Mouse (Mus musculus) gastrocnemius, adult 2 months (tissue): ENCODE measurements around the gene Atp4a. TPM values are rescaled to one million over a fixed set of nuclear protein-coding genes. Genes with fewer than 3 reads are reported as not detected.

Experiments
- DNase-seq: peaks from one replicate; pipeline ENCODE4 v3.0.0; 2022
- H3K27ac ChIP-seq: fragments of 200-600 bp; 2 replicates; pipeline ENCODE4 v1.8.1; 2022; ENCODE audit warnings: mild to moderate bottlenecking
- H3K4me3 ChIP-seq: fragments of 200-600 bp; 2 replicates; pipeline ENCODE4 v1.8.1; 2022; ENCODE audit warnings: mild to moderate bottlenecking, moderate library complexity
- CTCF ChIP-seq: fragments of 200-600 bp; IDR thresholded peaks from 2 replicates; pipeline ENCODE4 v1.8.1; 2022; ENCODE audit warnings: antibody characterized with exemption, mild to moderate bottlenecking, moderate library complexity
- intact Hi-C: fragments of 180-260 bp; cut with DNase I; formaldehyde crosslinking; loops from one replicate; pipeline ENCODE4 v1.15.1; 2025
- long read RNA-seq, 2 experiments: library from polyadenylated mRNA; stranded (forward); transcript quantifications; one replicate each; pipeline ENCODE4 v2.0.0; 2021
- total RNA-seq, 2 experiments: library from RNA; stranded (reverse); gene quantifications; 2 replicates each; pipeline ENCODE4 v1.2.3; 2021

The Atp4a gene
- total RNA-seq, result under 1 TPM; 0.13 to 0.14 TPM
- long read RNA-seq, experiment 1, result 0 reads
- long read RNA-seq, experiment 2, result 0 reads

DNA sequence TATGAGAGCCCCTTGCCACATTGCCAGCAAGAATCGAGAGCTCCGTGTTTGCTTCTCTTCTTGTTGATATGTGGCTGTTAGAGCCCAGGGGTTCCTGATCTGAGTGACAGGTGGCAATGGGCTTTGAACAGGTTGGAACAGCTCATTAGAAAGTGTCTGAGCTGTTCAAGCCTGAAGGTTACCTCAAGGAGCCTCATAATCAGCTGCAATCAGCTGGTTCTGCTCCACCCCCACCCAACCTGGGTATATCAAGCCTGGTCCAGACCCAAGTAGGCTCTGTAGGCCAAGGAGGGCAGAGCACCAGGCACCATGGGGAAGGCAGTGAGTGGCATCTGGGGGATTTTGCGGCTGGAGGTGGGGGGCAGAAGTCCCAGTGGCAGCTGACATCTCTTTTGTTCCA lies at the start of gene Atp4a:
Gene Atp4a, plus strand, starts transcription at position 268 of the 400 bp plus-strand sequence.
- intact Hi-C loops, result no loop called here
- Histone ChIP-seq H3K4me3 (no peak within 1 kb of the TSS), H3K27ac (no peak within 1 kb of the TSS)
- TF ChIP-seq CTCF, result no peak
- DNase-seq, result no peak

DNA sequence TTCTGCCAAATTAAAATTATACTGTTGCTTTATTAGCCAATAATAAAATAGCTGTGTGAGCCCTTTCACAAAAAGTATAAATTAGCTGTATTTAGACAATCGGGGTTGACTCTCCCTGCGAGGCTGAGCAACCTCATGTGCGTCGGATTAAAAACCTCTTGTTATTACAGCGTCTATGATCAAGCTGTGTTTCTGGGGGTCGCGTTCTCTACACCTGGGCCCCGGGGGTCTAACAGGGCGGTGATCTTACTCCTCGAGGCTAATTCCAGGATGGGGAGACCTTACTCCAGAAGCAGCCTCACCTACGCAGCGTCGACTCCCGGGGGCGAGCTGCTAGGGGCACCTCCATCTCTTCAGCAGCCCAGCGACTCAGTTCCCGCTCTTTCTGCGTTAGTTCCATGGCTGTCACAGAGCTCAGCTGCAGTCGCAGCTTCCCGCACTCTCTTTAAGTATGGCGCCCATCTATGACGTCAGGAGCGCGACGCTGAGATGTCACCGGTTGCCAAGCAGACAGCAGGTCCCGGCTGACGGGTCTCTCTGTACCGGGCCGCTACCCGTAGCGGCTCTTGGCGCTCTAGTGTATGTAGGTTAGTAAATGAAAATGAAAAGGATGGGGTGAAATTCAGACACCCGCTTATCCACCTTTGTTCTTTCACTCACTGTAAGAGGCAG lies 47.3 kb upstream of the Atp4a start, which contains the start of gene Haus5:
Gene Haus5, minus strand, starts transcription at position 466 of the 672 bp plus-strand sequence.
- peak; percentile 91 for DNase-seq
- H3K4me3 ChIP-seq, result peak within 1 kb of the TSS; percentile 81
- no peak for TF ChIP-seq CTCF
- peak within 1 kb of the TSS; percentile 83 for H3K27ac ChIP-seq
- intact Hi-C loops, result no loop called here

DNA sequence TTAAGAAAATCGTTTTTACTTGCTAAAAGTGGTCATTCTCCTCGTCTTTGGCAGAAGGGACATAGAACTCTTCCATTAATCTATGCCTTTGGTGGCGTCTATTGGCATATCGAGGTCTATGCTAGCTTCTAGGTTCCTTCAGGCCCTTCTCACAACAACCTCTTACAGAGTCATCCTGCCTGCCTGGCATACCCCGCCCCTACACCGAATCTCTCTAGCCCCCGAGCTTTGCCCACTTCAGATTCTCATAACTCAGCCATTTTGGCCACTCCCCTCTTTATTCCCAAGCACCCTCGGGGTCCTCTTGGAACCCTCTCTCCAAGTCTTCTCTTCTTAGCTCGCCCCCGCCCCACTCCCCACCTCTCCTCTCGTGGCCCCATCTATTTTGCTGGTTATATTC lies 46.7 kb upstream of the Atp4a start:
- TF ChIP-seq CTCF, result no peak
- intact Hi-C loops, result no loop called here
- Histone ChIP-seq H3K27ac (peak overlapping the region; percentile 83), H3K4me3 (peak overlapping the region; percentile 81)
- no peak for DNase-seq

DNA sequence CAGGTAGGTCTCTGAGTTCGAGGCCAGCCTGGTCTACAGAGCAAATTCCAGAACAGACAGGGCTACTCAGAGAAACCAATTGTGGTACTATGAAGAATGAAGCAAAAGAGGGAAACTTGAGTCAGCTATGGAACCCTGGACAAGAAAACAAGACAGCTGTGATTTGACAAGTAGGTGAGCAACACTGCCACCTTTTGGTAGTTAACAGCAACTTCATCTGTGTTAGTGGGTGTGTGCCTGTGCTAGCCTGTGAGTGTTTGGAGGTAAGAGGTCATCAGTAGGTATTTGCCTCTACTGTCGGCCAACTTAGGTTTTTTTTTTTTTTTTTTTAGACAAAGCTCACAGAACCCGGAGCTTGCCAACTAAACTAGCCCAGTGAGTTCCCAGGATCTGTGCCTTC lies 42.8 kb upstream of the Atp4a start:
- H3K4me3 ChIP-seq, result no peak overlapping the region
- DNase-seq, result no peak
- intact Hi-C loops, result no loop called here
- TF ChIP-seq CTCF, result peak; percentile 51
- no peak overlapping the region for H3K27ac ChIP-seq

DNA sequence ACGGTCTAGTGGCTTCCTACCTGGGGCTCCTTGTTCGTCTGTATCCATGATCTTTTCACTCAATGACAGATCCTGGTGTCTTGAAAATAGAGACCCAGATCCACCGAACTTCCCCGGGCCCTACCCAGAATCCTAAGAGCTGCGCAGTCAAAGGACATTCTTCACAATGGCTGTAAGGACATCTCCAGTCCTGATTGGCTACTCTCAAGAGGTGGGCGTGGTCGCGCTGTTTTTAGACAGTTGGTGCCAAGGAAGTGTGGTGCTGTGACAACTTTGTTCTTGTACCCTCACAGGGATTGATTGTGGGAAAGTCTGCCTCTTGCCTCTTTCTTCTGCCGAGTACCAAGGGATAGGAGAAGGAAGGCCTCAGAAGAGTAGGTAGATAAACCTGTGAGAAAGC lies 40.5 kb upstream of the Atp4a start, which contains the start of gene Pmis2:
Gene Pmis2, minus strand, starts transcription at position 126 of the 400 bp plus-strand sequence.
- no peak within 1 kb of the TSS for H3K27ac ChIP-seq
- intact Hi-C loops, result no loop called here
- no peak for DNase-seq
- no peak within 1 kb of the TSS for H3K4me3 ChIP-seq
- TF ChIP-seq CTCF, result no peak

DNA sequence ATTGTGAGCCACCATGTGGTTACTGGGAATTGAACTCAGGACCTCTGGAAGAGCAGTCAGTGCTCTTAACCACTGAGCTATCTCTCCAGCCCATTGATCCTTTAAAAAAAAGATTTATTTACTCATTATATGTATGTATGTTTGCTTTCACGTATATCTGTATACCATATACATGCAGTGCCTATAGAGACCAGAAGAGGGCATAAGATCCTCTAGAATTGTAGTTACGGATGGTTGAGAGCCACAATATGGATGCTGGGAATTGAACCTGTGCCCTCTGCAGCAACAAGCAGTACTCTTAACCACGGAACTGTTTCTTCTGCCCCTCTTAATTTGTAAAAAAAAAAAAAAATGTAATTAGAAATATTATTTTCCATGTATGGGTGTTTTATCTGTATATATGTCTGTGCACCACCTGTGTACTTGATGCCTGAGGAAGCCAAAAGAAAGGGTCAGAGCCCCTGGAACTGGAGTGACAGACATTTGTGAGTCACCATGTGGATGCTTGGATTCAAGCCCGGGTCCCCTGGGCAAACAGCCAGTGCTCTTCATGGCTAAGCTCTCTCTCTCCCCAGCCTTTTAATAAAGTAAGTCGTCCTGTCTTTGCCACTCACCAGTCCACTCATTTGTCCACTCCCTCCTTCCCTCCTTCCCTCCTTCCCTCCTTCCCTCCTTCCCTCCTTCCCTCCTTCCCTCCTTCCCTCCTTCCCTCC lies 33.6 kb upstream of the Atp4a start:
- H3K27ac ChIP-seq, result no peak overlapping the region
- peak; percentile 47 for DNase-seq
- intact Hi-C loops, result no loop called here
- no peak overlapping the region for H3K4me3 ChIP-seq
- TF ChIP-seq CTCF, result peak; percentile 15; the same call in 1 of the 2 replicates

DNA sequence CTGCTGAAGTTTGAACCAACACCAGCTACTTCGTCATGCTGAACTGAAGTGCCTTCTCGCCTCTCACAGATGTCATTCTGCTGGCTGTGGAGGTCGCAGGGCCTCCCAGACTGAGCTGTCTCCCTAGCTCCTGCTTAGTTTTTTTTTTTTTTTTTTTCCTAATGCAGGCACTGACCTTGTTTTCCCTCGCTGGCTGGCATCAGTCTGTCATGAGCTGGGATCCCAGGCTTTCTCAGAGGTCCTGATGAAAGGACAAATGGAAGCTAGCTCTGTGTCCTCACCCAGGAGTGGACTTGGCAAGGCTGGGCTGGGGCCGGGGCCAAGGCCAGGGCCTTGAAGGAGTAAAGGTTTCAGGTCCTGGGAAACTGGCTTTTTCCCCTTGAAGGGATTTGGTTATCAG lies 30.1 kb upstream of the Atp4a start:
- peak overlapping the region; percentile 84 for H3K27ac ChIP-seq
- no peak for TF ChIP-seq CTCF
- no peak overlapping the region for H3K4me3 ChIP-seq
- intact Hi-C loops, result no loop called here
- peak; percentile 70 for DNase-seq

DNA sequence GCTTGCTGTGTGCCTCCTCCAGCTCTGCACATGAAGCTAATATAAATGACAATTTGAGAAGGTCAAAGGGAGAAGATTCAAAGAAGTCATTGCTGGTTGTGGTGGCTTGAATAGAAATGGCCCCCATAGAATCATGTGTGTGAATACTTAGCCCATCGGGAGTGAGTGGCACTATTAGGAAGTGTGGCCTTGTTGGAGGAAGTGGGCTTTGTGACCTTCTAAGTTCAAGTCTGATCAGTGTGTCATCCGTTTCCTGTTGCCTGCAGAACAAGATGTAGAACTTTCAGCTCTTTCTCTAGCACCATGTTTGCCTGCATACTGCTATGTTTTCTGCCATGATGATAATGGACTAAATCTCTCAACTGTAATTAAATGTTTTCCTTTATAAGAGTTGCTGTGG lies 28.6 kb upstream of the Atp4a start:
- H3K4me3 ChIP-seq, result no peak overlapping the region
- TF ChIP-seq CTCF, result no peak
- intact Hi-C loops, result no loop called here
- DNase-seq, result no peak
- no peak overlapping the region; the same call in 1 of the 2 replicates for H3K27ac ChIP-seq

DNA sequence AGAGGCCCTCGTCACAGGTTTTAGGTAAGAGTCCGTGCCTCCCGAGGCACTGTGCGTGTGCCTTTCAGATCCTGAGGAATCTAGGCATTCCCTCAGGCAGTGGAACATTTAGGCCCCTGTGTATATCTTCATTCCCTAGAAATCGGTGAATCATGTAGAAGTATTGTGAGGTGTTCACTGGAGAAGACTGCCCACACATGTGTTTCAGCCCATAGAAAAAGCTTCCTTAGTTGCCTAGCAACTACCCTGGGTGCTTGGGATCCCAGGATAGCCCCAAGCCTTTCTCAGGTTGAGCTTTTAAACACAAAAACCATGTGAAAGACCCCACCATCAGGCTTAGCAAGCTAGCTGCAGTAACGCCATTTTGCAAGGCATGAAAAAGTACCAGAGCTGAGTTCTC lies 23.7 kb upstream of the Atp4a start:
- no peak for TF ChIP-seq CTCF
- Histone ChIP-seq H3K4me3 (no peak overlapping the region), H3K27ac (no peak overlapping the region)
- no peak for DNase-seq
- intact Hi-C loops, result no loop called here

DNA sequence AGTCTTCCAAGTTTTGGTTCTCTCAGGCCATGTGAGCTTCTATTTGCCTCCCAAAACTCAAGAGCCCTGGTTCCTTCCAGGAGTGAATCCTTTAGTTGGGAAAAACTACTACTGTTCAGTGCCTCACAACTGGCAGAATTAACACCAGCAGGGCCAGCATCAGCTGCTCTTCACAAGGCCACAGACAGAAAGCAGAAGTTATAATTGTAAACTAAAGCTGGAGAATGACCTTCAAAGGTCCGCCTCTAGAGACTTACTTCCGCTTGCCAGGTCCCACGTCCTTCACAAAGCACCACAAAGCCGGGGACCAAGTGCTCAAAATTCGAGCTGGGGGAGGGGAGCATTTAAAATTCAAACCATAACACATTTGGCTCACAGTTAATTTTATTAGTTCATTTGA lies 13.9 kb upstream of the Atp4a start:
- TF ChIP-seq CTCF, result no peak
- Histone ChIP-seq H3K4me3 (no peak overlapping the region), H3K27ac (no peak overlapping the region)
- intact Hi-C loops, result no loop called here
- no peak for DNase-seq

DNA sequence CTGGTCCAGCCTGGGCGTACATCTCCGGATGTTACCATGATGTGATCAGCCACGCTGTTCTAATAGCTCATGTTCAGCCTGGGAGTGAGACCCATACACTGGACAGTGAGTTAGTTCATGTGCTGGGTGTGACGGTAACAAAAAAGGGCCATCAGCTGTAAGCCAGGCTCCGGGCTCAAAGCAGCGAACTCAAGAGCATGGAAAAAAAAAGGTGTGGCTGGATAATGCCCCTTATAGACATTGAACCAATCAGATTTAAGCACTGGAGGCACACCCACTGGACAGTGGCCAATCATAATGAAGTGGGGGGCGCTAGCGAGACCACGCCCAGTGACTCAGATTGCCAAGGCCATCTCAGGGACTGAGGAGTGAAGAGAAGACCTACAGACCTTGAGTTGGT lies 13.4 kb upstream of the Atp4a start, which contains the start of gene 2200002J24Rik:
Gene 2200002J24Rik, plus strand, starts transcription at position 338 of the 400 bp plus-strand sequence.
- no peak for DNase-seq
- intact Hi-C loops, result no loop called here
- no peak for TF ChIP-seq CTCF
- Histone ChIP-seq H3K4me3 (no peak within 1 kb of the TSS), H3K27ac (no peak within 1 kb of the TSS)

DNA sequence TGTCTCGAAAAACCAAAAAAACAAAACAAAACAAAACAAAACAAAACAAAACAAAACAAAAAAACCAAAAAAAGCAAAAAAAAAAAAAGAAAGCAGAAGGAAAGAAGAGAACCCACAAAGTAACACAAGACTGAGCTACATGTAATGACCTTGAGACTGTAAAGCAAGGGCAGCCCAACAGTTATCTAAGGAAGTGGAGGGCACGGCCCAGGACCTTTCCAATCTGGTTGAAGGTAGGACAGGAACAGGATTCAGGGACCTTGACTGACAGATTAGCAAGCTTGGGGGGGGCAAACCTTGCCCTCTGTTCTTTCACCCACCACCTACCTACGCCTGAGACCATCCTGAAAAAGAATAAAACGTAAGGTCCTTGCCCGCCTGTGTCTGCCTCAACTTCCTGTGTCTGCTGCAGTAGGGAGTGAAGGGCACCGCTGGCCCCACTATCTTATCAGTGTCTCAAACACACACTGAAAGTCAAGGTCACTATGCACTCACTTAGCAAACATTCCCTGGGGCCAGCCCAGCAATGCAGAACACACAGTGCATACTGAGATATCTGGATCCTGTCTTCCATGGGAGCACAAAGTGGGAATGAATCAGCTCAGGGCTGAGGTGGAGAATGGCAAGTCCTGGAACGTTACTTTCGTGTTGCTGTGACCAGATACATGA lies 5.7 kb upstream of the Atp4a start:
- intact Hi-C loops, result no loop called here
- no peak for DNase-seq
- no peak overlapping the region for H3K4me3 ChIP-seq
- H3K27ac ChIP-seq, result no peak overlapping the region
- TF ChIP-seq CTCF, result no peak

DNA sequence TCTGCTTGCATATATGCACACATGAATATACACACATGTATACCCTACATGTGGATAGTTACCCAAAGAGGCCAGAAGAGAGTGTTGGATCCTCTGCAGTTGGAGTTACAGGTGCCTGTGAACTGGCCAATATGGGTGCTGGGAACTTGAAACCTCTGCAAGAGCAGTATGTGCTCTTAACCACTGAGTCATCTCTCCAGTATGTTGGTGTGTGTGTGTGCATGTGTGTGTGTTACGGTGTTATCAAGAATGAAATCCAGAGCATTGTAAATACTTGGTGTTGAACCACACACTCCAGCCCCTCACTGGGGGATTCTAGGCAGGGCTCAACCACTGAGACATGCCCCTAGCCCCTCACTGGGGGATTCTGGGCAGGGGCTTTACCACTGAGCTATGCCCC lies 4.6 kb upstream of the Atp4a start:
- intact Hi-C loops, result no loop called here
- no peak for DNase-seq
- Histone ChIP-seq H3K4me3 (no peak overlapping the region), H3K27ac (no peak overlapping the region)
- no peak for TF ChIP-seq CTCF
